Mouse (Mus musculus) C2C12 (cell line): Measurements from ENCODE around the gene Rnf144b. TPM values are rescaled to one million over a fixed set of nuclear protein-coding genes. Genes with fewer than 3 reads are reported as not detected.

Experiments used
- H3K27me3 ChIP-seq: one replicate; pipeline ENCODE4 v1.6.1; 2011; ENCODE audit not compliant: control insufficient read depth, insufficient read depth, insufficient read length
- H3K36me3 ChIP-seq: one replicate; pipeline ENCODE4 v1.6.1; 2011; ENCODE audit not compliant: control insufficient read depth, insufficient read depth
- H3K4me3 ChIP-seq: one replicate; pipeline ENCODE4 v1.5.1; 2011; ENCODE audit warnings: mild to moderate bottlenecking, control low read depth; ENCODE audit not compliant: poor library complexity, insufficient read depth, severe bottlenecking
- H3K79me2 ChIP-seq: one replicate; pipeline ENCODE4 v1.6.1; 2011; ENCODE audit not compliant: control insufficient read depth, insufficient read depth
- H3K79me3 ChIP-seq: one replicate; pipeline ENCODE4 v1.6.1; 2011; ENCODE audit warnings: low read depth, control low read depth
- H3ac ChIP-seq: one replicate; pipeline ENCODE3; 2011; ENCODE audit warnings: low read depth; ENCODE audit not compliant: control insufficient read depth, insufficient read length
- CEBPB ChIP-seq: IDR thresholded peaks from one replicate; pipeline ENCODE4 v1.6.1; 2011; ENCODE audit warnings: low read depth, mild to moderate bottlenecking, control low read depth, moderate library complexity
- CTCF ChIP-seq: IDR thresholded peaks from one replicate; pipeline ENCODE4 v1.5.1; 2011; ENCODE audit not compliant: control insufficient read depth, insufficient read depth, insufficient read length
- FOSL1 ChIP-seq: IDR thresholded peaks from one replicate; pipeline ENCODE4 v1.8.0; 2011; ENCODE audit warnings: mild to moderate bottlenecking, low read length; ENCODE audit not compliant: poor library complexity, insufficient read depth, severe bottlenecking
- MAX ChIP-seq: IDR thresholded peaks from one replicate; pipeline ENCODE4 v1.6.1; 2011; ENCODE audit warnings: mild to moderate bottlenecking, control low read depth
- MYOD1 ChIP-seq: IDR thresholded peaks from one replicate; pipeline ENCODE4 v1.6.1; 2011; ENCODE audit warnings: low read depth; ENCODE audit not compliant: control insufficient read depth, insufficient read length
- MYOG ChIP-seq: IDR thresholded peaks from one replicate; pipeline ENCODE4 v1.6.1; 2011; ENCODE audit not compliant: control insufficient read depth, insufficient read length; ENCODE audit errors: extremely low read depth
- USF1 ChIP-seq: IDR thresholded peaks from one replicate; pipeline ENCODE4 v1.6.1; 2011; ENCODE audit warnings: low read depth, mild to moderate bottlenecking, control low read depth, moderate library complexity
- polyA plus RNA-seq: library from polyadenylated mRNA; unstranded; fragments of >200 nt; fragmentation: generic; extraction: Trizol; gene quantifications from one replicate; pipeline ENCODE4 v1.2.1, GENCODE M21; 2012; ENCODE audit warnings: missing spikeins

The Rnf144b gene
- polyA plus RNA-seq, 1 experiment, result 0.28 TPM

DNA sequence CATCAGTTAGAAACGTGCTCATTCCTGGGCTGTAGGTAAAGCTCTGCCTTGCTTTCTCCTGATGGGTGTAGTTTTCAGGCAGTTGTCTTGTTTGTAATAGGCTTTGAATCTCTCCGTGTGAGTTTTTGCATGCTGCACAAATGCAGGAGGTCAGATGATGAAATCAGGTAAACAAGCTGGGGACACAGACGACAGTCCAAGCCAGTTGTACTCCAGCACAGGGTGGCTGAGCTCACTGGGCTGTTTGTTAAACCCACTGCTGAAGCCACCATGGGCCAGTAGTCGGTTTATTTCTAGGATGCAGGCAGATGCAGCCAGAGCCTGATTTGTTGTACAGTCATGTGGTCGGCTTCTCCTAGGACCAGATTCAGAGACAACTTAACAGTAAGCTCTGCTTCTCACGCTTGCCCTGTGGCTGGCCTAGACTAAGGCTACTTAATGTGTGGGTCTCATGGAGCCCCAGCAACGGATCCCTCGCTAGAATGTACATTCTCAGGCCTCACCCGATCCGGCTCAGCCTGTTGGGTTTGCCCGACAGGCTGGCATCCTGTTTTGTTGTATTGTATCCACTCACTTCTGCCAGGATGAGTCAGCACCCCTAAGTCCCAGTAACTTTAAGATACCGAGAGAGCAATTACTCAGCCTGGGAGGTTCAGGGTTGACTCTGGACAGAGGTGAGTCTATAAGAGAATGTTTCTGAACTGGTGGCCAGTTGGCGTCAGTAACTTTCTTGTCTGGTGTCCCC is 48.5 kb downstream of the Rnf144b start:
- peak overlapping the region; percentile 53 for H3ac ChIP-seq
- no peaks in the 10 kb centered on the region for H3K79me3 ChIP-seq
- TF ChIP-seq CTCF (no peak), FOSL1 (peak; percentile 50)
- no peaks in the 10 kb centered on the region for H3K79me2 ChIP-seq
- no peaks in the 10 kb centered on the region for H3K27me3 ChIP-seq
- H3K36me3 ChIP-seq, result no peaks in the 10 kb centered on the region
- no peak overlapping the region for H3K4me3 ChIP-seq

DNA sequence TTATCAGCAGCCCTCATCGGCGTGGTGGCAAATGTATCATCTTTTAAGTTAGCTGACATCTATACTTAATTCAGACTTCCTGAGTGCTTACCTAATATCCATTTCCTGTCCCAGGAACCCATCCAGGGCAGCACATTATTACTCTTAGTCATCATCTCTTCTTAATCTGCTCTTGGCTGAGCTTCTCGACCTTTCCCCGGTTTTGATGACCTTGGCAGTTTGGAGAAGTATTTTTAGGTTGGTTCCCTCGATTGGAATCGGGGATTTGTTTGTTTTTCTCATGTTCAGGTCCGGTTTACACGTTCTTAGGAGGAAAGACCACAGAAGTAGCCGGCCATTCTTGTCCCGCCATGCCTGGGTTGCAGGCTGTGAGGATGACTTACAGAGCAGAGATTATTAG is 50.4 kb downstream of the Rnf144b start:
- no peaks in the 10 kb centered on the region for H3K79me2 ChIP-seq
- no peak overlapping the region for H3ac ChIP-seq
- no peaks in the 10 kb centered on the region for H3K79me3 ChIP-seq
- no peak for TF ChIP-seq CEBPB
- no peak for TF ChIP-seq MYOG
- TF ChIP-seq USF1, result no peak
- no peak for TF ChIP-seq FOSL1
- TF ChIP-seq MAX, result no peak
- TF ChIP-seq MYOD1, result no peak
- no peak for TF ChIP-seq CTCF
- H3K4me3 ChIP-seq, result no peak overlapping the region
- H3K27me3 ChIP-seq, result no peaks in the 10 kb centered on the region
- H3K36me3 ChIP-seq, result no peaks in the 10 kb centered on the region

GRCm38 (mm10) chr13:47178182-47178581 is 55.7 kb downstream of the Rnf144b start:
- Histone ChIP-seq H3K27me3 (no peaks in the 10 kb centered on the region), H3K36me3 (no peaks in the 10 kb centered on the region), H3K4me3 (no peak overlapping the region), H3K79me3 (no peaks in the 10 kb centered on the region), H3ac (no peak overlapping the region), H3K79me2 (no peaks in the 10 kb centered on the region)
- TF ChIP-seq CEBPB (no peak), USF1 (no peak), MAX (no peak), FOSL1 (no peak), MYOD1 (no peak), CTCF (no peak), MYOG (no peak)

DNA sequence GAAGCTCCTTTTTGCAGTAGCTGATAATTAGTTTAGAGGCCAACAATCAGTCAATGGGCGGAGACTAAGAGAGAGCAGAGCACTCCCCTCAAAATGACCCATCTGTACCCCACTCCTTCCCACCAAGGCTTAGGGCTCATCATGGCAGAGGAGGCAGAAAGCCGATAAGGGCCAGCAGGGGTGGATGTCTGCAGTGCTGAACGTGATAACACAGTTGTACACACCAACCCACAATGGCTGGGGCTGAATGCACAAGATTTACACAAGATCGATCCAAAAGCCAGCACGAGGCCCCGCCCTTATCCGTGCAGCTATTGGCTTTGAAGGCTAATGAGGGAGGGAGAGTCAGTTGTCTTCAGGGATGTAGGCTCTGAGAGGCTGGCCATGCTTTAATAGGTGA is 58.3 kb downstream of the Rnf144b start:
- Histone ChIP-seq H3K27me3 (no peaks in the 10 kb centered on the region), H3K79me3 (no peaks in the 10 kb centered on the region), H3K4me3 (no peak overlapping the region), H3K36me3 (no peaks in the 10 kb centered on the region), H3K79me2 (no peaks in the 10 kb centered on the region), H3ac (no peak overlapping the region)
- no peak for TF ChIP-seq CTCF
- no peak for TF ChIP-seq CEBPB
- no peak for TF ChIP-seq USF1

DNA sequence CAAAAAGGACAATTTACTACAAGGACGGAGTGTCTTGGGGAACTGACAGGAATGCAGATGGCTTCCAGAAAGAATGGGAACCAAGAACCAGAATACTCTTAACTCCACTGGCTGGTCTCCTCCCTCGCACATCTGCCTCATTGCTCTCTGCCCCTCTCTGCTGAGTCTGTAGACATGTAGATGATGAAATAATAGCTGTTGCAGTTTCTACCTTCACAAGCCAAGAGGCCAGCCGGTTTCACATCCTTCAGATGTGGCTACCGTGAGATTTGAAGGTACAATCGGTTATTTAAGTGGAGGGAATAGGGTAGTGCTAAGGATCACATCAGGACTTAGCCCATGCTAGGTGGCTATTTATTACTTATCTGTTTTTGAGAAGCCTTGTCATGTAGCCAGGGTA is 59.9 kb downstream of the Rnf144b start:
- H3K79me3 ChIP-seq, result no peaks in the 10 kb centered on the region
- TF ChIP-seq MYOD1 (no peak), USF1 (no peak), MYOG (no peak), CTCF (no peak), CEBPB (no peak), FOSL1 (no peak), MAX (no peak)
- H3K4me3 ChIP-seq, result no peak overlapping the region
- no peaks in the 10 kb centered on the region for H3K79me2 ChIP-seq
- no peaks in the 10 kb centered on the region for H3K36me3 ChIP-seq
- H3ac ChIP-seq, result no peak overlapping the region
- no peaks in the 10 kb centered on the region for H3K27me3 ChIP-seq

GRCm38 (mm10) chr13:47183033-47183730 is 60.7 kb downstream of the Rnf144b start:
- H3K27me3 ChIP-seq, result no peaks in the 10 kb centered on the region
- H3ac ChIP-seq, result no peak overlapping the region
- H3K79me2 ChIP-seq, result no peaks in the 10 kb centered on the region
- TF ChIP-seq CTCF (no peak), USF1 (no peak), CEBPB (no peak), MYOD1 (no peak), MYOG (no peak), FOSL1 (no peak)
- no peaks in the 10 kb centered on the region for H3K79me3 ChIP-seq
- H3K36me3 ChIP-seq, result no peaks in the 10 kb centered on the region
- H3K4me3 ChIP-seq, result no peak overlapping the region
